ENCODE assay signal across 14 mouse cellular contexts in genomic region chr8:108194571-108194970, GRCm38 (mm10).
DNase-seq lines count a peak whose midpoint lies in the region; ATAC-seq and TF ChIP-seq lines count a peak whose summit lies in the region.
"Had no signal": no experiment of that assay in that cellular context is flagged by ENCODE, and none has a peak within 500 bp of the region (broad histone marks: within the 10 kb centered on the region; RNA-seq: fewer than 3 reads in every experiment).

No protein-coding gene starts in this region.

- H3K9me3 ChIP-seq in neural tube, embryonic 15.5 days (replicated peaks) = no peaks in the 10 kb centered on the region
- H3K9me3 ChIP-seq: hindbrain, embryonic 12.5 days; liver, embryonic 15.5 days had no signal

- no peak for ATAC-seq in neural tube, embryonic 15.5 days (ENCODE audit: low FRiP score)
- ATAC-seq: activated CD4-positive, CD25-positive, alpha-beta regulatory T cell, adult 4 months had no signal

- H3K4me2 ChIP-seq in neural tube, embryonic 15.5 days = no peak overlapping the region
- H3K4me2 ChIP-seq: hindbrain, embryonic 12.5 days; liver, embryonic 15.5 days had no signal

- peak; percentile 25 for DNase-seq in neural tube, embryonic 10.5 days (ENCODE audit: extremely low spot score, low spot score)
- DNase-seq in embryo, embryonic 10.5 days (ENCODE audit: low spot score) = peak; percentile 61
- peak; percentile 63 for DNase-seq in forelimb bud, embryonic 11.5 days (ENCODE audit: low read depth, low spot score)
- DNase-seq in adrenal gland, postnatal 4 days (ENCODE audit: low spot score in 2 of 2) = no peak
- DNase-seq in kidney, postnatal 36 days = no peak
- no peak for DNase-seq in gastrocnemius, adult 2 months
- DNase-seq: cerebellum, adult 2 months; kidney, adult 11 months; thymus, postnatal 4 days had no signal

- H3K4me1 ChIP-seq in neural tube, embryonic 15.5 days = no peaks in the 10 kb centered on the region
- H3K4me1 ChIP-seq: hindbrain, embryonic 12.5 days; liver, embryonic 15.5 days; megakaryocyte, embryonic 14.5 days had no signal

- no peak for TF ChIP-seq CTCF in gastrocnemius, adult 2 months (IDR thresholded peaks at IDR 0.05)

- no peak overlapping the region for H3K27ac ChIP-seq in neural tube, embryonic 15.5 days (replicated peaks)
- no peak overlapping the region for H3K27ac ChIP-seq in gastrocnemius, adult 2 months
- H3K27ac ChIP-seq: hindbrain, embryonic 12.5 days; liver, embryonic 15.5 days had no signal

- no peak overlapping the region for H3K9ac ChIP-seq in neural tube, embryonic 15.5 days (replicated peaks)
- H3K9ac ChIP-seq: hindbrain, embryonic 12.5 days; liver, embryonic 15.5 days had no signal

- no peak overlapping the region for H3K4me3 ChIP-seq in neural tube, embryonic 15.5 days (replicated peaks)
- H3K4me3 ChIP-seq in gastrocnemius, adult 2 months = no peak overlapping the region
- H3K4me3 ChIP-seq: hindbrain, embryonic 12.5 days; liver, embryonic 15.5 days; megakaryocyte, embryonic 14.5 days had no signal

- no peaks in the 10 kb centered on the region for H3K27me3 ChIP-seq in neural tube, embryonic 15.5 days (replicated peaks)
- H3K27me3 ChIP-seq: hindbrain, embryonic 12.5 days; liver, embryonic 15.5 days; megakaryocyte, embryonic 14.5 days had no signal

- 66% methylated on average over 8 of the region's 8 CpGs for WGBS in neural tube, embryonic 15.5 days

- H3K36me3 ChIP-seq in neural tube, embryonic 15.5 days = no peaks in the 10 kb centered on the region
- H3K36me3 ChIP-seq: hindbrain, embryonic 12.5 days; liver, embryonic 15.5 days had no signal

- intact Hi-C loops in gastrocnemius, adult 2 months (cut with DNase I) = no loop called here

Comparison
In these comparisons a context has a peak if more than half of its experiments do, and no peak if none do; other contexts are left out.
1. DNase-seq: peak in neural tube, embryonic 10.5 days (single experiment), embryo, embryonic 10.5 days (single experiment) and forelimb bud, embryonic 11.5 days (single experiment); none in adrenal gland, postnatal 4 days (0 of 2), kidney, postnatal 36 days (0 of 2) and gastrocnemius, adult 2 months (single experiment).